Mouse (Mus musculus): Measurements from ENCODE around the gene Diras2. TPM values are rescaled to one million over a fixed set of nuclear protein-coding genes. Genes with fewer than 3 reads are reported as not detected.
A peak's percentile ranks its signal among the peaks of the same experiment; 100 is the strongest.

Gene Diras2
- total RNA-seq, 4 experiments from 2014 or later: 4.0 to 5.9 (median 4.8) TPM

DNA sequence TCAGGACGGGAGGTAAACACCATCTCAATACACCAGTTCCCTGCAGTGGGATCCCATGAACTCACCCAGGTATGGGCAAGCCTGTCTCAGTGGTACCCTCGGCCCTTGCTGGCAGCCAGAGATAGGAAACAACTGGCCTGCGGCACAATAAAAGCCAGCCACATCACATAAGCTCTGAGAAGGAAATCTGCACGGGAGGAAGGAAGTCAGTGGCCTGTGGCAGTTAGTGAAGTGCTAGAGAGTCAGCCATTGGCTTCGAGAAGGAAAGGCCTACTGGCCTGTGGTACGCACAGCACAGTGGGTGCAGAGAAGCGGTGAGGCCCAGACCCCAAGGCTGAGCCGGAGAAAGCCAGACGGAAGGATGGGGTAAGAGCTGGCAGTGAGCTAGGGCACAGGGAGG is 20.2 kb upstream of the Diras2 start:
- no peak for DNase-seq

DNA sequence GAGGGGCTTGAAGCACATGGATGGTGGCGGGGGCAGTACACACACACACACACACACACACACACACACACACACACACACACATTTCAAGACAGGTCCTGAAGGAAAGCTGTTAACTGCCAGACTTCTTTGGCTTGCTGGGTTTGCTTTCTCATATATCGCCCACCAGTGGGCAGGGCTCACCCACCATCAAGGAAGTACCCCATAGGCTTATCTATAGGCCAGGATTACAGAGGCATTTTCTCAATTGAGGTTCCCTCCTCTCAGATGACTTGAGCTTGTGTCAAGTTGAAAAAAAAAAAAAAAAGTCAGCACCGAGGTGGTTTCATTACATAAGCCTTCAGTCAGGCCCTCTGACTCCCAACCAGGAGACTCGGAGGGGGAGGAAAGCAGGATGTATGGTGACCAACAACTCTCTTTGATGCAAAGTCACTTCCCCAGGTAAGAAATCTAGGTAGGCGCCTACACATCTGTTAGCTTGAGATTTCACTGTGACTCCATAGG is 19.7 kb upstream of the Diras2 start:
- DNase-seq: no peak

DNA sequence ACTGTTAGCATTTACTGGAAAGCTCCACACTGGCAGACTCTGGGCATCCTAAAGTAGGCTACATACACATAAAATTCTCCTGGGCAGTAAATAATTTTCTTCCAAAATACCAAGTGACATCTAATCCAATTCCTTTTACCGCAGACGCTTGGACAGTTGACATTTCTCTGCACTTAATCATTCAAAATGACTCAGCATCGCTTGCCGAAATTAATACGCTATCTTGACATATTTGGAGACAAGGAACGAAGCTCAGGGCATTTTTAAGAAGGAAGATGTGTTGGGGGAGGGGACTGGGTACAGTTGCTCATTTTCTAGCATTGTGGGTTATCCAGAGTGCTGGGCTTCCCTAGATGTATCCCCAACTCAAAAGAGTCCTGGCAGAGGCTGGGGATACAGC is 15.2 kb upstream of the Diras2 start:
- no peak for DNase-seq

DNA sequence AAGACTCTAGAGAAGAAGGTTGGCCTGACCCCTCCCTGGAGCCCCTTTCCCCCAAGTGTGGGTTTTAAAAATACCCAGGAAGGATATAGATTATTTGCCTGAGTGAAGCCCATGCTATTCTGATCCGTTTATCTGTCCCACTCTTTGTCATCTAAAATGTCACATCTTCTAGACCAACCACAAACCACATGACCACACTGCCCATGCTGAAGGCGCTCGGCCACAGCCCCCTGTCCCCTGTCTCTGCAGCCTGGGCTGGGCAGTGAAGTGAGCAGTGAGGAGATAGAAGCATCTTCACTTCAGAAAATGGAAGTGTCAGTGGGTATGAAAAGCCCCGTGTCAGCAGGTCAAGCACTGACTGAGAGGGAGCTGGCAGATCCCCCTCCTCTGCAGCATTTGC is 11.6 kb upstream of the Diras2 start:
- no peak for DNase-seq

DNA sequence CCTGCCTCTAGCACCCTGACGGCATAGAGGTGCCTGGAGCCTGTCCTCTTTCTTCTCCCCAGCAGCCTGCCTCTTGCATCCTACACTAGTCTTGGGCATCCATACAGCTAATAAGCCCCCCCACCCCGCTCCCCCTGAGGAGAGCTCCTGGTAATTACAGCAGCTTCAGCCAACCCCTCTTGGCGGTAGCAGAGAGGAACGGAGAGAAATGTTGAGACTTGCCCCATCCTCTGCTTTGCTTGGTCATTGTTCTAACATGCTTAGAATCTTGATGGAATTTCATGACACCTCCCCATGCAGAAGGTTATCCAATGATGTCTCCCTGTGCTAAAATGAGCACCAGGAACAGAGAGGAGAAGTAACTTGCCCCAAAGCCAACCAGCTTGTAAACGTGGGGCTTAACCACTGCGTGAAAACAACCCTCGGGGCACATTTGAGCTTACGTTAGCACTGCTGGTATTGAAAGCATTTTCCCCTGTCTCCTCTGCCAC is 11.0 kb upstream of the Diras2 start:
- DNase-seq: no peak

DNA sequence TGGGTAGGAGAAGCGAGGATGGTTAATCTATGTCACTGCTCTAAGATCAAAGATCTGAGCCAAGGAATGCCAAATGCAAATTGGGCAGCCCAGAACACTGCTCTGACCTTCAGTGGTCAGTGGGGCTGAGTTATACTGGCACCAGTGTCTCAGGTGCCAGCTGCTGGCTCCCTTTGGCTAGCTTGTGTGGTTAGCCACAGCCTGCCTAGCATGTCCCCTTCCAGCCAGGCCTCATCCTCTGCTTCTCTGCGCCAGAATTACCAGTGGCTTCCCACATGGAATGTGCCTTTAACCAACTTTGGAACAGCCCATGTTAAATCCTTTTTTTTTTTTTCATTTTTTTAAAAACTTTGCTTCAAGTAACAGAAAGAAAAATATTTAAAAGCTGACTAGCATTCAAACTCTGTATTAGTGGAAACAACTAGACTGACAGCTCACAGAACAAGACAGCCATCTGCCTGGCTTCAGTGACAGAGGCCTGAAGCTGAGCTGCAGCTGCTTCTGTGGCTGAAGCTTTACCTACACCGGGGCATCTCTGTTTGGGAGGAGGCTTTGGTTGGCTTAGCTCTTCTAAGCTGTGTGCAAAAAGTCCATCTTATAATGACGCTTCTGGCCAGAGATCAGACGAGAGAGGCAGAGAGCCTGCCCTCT is 10.4 kb upstream of the Diras2 start:
- no peak for DNase-seq

DNA sequence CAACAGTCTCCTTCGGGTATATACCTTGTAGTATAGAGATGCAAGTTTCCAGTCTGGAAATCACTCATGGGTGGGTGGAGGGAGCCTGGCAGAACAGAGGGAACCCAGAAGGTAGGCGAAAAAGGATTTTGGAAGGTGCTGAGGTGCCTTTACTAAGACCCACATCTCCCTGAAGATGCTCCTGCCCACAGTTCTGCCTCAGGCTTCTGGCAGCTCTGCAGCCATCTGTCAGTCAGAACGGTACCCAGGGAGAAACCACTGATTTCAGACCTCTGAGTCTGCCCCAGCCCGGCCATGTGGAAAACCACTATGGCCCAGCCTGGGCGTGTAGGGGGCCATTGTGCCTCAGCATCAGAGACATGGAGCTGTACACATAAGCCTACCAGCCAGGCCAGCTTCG is 8.4 kb upstream of the Diras2 start:
- DNase-seq: no peak

DNA sequence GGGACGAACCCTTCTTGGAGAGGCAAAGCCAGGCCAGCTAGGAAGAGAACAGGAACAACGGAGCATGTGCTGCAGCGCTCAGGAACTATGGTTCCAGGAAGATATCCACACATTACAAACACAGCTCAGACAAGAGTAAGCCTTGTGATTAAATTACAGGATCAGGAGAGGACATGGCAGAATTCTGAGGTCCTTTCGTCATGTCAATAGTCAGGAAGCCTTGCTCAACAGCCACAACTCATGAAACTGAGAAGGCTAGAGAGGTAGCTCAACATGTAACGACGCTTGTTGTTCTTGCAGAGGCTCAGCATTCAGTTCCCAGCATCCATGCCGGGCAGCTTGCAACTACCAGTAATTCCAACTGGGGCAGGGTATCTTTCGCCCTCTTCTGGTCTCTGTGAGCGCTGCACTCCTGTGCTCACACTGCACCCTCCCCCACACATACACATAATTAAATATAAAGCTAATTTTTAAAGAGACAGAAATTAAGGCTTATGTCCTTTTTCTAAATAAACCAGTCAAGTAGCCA is 7.6 kb upstream of the Diras2 start:
- DNase-seq: no peak

DNA sequence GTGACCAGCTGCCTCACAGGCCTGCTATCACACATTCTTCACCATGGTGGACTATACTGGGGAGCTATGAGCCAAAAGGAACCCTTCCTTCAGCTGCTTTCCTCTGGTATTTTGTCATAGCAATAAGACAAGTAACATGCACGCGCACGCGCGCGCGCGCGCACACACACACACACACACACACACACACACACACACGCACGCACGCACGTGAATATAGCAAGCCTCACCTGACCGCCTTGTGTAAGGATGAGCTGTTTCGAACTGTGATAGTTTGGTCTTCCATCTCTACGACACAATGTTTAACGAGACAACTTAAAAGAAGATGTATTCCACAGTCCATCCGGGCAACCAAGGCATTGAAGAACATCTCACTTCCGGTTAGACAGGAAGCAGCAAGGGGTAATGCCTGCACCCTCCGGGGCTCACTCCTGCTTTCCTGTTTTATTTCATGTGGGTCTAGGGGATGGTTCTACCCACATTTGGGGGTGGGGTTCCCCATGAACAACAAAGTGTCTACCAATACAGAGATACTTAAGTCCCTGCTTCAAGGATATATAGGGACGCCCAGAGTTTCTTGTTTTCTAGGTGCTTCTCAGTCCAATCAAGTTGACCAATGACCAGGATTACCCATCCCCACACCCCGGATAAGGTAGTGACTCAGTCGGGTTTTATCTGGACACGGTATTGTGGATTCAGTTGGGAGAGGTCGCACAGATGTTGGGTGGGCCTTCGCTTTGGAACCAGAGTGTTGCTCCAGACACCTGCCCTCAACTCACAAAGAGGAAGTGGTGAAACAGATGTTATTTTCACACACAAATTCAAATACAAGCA is 6.9 kb upstream of the Diras2 start:
- no peak for DNase-seq

DNA sequence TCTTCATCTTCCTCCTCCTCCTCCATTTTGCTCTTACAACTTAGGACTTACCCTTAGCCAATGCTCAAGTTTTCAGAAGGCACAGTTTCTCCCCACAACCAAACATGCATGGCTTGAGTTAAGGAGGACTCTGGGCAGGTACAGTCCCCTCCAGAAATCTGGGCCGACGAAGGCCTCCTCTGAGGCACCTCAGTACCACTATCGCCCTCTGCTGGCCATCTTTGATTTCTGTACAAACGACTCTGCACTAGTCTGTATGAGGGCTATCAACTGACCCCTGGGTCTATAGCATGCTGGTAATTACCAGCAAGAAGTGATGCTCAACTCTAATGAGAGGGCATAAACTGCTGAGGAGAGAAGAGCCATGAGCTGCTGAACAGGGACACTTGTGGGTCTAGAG is 4.5 kb upstream of the Diras2 start:
- no peak for DNase-seq

DNA sequence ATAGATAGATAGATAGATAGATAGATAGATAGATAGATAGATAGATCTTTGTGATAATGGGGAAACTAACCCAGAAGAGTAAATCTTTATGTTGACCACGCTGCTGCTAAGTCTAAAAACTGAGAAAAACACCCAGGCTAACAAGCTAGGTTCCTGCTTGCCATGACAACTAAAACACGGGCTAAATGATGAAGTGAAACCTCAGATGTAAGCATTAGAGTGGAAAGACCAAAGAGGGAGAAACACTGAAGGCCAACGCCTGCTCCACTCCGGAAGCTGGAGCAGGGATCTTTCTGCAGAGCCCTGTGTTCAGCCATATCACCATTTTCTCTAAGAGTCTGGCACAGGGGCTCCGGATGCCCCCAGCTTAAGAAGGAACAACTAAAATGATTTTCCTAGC is 2.6 kb upstream of the Diras2 start:
- DNase-seq: no peak

DNA sequence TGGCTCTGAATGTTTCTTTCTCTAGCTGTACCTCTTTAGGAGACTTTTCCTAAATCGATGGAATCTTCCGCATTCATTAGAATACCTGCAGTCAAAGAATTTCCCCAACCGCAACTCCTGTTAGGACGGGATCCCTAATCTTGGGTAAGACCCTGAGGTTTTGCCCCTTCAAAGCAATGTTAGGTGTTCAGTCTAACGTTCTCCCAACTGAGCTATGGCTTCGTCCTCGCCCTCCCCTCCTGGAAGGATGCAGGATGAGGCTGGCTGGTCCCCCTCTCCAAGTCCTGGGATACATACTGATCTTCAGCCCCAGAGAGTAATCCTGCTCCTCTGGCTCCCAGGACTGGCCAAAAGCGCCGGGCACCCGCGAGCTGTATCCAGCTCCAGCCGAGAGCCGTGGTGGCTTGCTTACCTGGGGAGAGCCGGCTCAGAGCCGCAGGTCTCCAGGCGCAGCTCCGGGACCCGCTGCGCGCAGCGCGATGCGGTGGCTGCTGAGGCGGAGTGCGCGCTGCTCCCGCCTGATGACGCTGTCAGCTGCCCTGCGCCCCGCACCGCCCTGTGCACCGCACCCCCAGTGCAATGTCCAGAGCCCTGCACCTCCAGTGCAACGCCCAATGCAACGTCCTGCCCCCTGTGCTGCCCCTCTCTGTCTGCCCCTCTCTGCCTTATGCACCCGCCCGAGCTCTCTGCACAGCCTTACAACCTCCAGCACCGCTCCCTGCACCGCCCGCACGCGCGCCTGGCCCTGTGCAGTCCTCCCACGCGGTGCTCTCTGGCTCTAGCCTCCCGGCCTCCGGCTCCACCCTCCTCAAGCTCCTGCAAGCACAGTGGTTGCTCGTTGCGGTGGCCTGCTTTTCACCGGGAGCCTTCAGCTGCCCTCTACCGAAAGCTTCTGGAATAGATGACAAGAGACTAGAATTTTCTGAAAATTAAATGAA is 802 bp downstream of the Diras2 start:
- DNase-seq: peak; percentile 73

DNA sequence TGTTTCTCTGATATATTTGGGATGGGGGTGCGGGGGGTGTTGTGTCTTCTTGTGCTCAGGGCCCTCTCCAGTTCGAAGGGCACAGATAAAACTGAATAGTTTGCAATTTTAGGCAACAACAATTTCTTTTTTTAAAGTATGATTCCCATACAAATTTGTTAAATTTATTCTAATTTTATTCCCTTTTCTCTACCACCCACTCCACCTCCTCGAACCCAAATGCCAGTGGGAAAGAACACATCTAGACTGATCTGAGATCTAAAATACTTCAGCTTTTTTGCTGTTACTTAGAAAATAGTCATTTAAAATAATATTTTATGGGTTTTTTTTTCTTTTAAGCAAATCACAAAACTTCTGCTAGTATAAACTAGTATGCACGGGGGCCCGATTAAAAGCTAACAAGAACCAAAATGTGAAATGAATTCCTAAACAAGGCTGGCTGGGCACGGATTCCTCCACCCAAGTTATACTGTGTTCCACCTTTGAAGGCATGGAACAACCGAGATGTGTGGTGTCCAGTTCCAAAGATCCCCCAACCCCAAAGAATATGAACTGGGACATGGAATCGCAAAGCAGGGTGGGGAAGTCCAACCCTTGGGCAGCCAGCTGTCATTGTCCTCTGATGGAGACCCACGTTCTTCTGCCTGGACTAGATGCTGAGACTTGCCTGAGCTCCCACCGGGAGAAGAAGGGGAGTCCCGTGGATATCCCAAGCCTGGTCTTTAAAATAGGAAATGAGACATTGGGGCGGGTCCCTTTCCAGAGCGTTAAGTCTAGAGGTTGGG is 1.7 kb downstream of the Diras2 start:
- DNase-seq: no peak

DNA sequence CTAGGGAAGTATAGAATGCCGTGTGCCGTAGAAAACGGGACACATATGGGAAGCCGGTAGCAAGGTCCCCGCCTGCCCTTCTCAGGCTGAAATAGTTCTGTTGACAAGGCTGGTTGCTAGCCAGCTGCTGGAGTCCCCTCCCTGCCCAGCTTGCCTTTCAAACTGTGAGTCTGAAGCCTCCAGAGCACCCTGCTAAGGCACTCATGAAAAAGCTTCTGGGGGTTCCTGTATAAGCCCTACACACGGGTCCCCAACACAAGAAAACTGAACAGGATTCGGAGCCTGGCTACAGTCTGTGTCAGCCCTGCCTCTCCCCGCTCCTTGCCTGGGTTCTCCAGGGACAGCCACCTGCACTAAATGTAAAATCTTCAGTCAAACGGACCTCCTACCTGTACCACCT is 2.3 kb downstream of the Diras2 start:
- DNase-seq: no peak

DNA sequence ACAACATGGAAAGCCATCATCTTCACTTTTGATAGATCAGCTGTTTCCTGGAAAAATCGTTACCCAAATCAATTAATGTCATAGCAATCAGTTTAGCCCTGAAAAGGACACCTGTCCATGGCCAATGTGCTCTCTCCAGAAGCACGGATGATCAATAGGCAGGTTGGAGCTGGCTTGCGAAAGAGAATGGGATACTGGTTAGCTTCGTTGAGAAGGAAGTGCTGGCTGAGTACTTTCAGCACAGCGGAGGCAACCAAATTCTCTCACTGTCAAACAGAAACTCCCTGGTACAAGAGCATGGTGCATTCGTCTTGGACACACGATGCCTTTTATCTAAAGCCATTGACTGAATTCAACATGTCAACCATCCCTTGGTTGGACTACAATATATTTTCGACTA is 2.8 kb downstream of the Diras2 start:
- no peak for DNase-seq

DNA sequence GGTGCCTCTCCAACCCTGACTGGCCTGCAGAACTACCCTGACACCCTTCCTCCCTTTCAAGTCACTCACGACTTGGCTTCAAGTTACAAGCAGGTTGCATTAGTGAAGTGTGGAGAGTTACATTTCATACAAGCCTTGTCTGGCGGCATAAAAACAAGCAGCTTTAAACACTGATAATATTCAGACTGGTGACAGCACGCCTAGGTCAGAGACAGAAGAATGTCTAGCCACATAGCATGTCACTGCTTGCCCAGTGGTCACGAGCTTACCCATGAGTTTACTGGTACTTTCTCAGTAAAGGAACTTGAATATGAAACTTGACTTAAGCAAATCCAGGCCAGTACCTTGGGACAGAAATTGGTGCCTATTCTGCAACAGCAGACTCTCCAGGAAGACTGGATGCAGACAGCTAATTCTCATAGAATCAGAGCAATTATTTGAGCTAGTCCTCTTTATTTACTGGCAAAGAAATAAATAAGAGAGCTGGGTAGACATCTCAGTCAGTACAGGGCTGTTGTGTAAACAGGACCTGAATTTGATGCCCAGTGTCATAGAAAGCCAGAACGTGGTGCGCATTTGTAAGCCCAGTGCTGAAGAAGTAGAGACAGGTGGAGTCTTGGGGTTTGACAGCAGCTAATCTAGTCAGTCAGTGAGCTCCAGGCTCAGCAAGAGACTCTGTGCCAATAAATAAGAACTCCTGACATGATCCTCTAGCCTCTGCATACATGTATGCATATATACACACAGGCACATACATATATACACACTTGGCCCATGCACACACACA is 4.6 kb downstream of the Diras2 start:
- DNase-seq: no peak

DNA sequence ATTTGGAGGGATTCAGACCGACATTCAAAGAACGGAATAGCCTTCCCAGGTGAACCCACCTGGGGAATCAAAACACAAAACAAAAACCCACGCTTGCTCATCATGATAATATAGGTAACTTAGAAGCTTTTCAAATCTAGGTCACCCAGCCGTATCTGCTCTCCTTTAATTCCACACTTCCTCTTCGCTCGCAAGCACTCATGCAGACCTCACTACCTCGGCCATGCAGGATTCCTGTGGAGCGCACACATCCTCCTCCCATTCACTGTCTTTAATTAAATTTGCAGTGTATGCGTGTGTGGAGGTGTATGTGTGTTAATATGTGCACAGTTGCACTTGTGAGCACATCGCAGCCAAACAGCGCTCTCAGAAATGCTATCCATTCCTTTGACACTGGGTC is 6.8 kb downstream of the Diras2 start:
- no peak for DNase-seq

DNA sequence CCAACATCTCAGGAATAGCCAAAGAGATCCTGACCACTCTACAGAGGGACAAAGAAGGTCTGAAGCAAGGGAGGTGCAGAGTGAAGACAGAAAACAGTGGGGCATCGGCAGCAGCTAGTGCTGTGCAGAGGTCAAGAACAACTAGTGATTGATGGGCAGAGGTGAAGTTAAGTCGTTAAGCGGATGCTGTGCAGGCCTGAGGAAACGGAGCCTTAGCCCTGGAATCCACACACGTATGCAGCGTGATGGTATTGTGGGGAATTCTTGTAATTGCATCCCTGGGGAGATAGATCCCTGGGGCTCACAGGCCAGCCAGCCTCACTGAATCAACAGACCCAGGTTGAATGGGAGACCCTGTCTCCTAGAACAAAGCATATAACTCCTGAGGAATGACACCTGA is 9.9 kb downstream of the Diras2 start:
- no peak for DNase-seq

DNA sequence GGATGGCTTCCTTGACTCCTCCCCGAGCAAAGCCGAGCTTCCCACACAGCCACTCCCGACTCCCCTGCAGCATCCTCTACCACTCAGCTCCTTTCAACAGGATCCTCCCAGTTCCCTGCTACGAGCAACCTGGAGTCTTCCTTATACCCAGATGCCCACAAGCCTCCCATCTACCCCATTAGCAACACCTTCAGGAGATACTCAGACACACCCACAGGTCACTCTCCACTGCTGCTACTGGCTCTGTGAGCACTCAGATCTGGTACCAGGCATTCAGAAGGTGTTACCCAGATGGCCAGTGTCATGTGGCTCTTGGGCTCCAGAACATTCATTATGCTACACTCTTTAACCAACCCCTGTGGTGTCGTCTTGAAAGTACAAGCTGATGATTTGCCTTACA is 11.7 kb downstream of the Diras2 start:
- DNase-seq: no peak

DNA sequence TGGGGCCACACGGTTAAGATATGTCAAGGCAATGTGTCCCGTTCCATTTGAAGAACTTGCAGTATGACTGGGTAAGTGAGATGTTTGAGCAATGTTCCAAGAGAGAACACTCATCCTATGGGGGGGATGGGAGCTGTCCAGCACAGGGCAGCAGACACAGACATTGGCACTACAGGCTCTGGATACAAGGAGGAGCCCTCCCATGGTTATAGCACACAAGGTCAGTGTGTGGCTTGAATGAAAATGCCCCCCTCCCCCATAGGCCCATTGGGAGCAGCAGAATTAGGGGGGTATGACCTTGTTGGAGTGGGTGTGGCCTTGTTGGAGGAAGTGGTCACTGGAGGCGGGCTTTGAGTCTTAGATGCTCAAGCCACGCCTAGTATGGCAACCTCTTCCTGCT is 12.7 kb downstream of the Diras2 start:
- no peak for DNase-seq

DNA sequence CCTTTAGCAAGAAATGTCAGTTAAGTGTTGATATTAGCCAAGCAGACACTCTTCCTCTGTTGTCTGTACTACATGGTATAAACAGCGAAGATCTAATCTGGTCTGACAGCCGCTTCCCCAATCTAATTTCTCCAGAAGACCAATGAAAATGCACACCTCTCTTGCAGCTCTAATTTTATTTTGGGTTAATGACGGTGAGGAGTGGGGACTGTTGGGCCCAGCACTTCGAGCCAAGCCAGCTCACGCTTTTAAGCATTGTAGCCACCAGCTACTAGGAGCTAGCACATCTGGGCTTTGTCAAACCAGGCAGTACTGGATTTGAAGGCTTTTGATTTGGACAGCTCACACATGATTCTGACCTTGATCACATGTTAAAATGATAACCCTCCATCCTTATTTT is 14.1 kb downstream of the Diras2 start:
- DNase-seq: no peak

All from adrenal gland, adult 8-10 months (tissue).